Mouse (Mus musculus): ENCODE measurements at regions not wholly inside any gene's neighbourhood (a gene's known extent, or its start where the extent isn't known, plus 50 kb on each side); places are given as distances from the start of the nearest gene placed in this dataset.
"Not testable (repeated sequence)": the region's sequence is repeated elsewhere in the genome, so short reads cannot be mapped to it uniquely, and the experiment has no call there.

DNA sequence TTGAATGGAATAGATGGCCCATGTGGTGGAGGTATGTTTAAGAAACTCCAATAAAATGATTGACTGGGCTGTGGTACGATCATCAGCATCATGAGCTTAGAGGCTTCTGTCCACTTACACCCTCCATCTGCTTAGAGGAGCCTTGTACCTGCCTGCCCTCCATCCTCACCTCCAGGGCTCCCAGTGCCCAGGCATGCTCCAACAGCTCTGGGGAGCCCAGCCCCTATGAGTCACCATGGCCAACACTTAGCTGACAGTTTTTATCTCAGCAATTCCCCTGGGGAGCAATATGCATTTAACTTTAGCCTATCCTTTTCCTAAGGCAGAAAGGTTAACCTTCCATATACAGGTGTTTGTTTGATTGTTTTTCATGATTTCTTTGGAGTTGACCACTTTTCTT is 174.3 kb upstream of the Plxna2 start:
- intact Hi-C loops (cut with DNase I) = no loop called here

DNA sequence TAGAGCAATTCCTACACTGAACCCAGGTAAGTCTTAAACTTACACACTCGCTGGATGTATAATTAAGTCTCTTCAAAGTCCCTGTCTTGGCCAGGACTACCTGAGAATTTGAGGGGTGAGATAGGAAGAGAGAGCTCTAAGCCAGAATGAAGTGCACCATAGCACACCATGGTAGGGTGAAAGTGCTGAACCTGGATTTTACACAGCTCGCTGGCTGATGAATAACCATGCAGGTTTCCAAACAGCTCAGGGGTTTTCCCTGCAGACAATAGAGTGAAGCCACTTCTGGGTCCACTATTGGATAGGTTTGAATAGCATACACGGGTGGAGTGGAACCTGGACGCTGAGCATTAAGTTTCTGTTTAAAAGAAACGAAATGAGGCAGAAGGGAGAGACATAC is 180.7 kb upstream of the Plxna2 start:
- intact Hi-C loops (cut with DNase I) = no loop called here

DNA sequence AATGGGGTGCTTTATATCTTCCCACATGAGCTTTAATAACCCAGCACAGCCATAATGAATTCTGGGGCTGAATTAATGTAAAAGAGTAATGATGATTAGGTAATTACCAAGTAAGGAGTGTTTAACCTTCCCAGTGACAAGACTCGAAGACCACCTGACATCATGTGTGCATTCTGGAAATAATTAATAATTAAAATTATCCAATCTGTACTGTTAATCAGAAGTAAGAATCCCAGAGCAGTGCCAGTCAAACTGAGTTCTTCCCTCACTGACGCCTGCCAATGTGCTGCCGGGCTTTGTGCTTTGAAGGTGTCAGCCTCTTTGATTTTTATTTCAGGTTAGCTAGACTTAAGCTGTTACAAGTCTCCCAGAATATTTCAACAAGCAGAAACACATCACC is 183.0 kb upstream of the Plxna2 start:
- intact Hi-C loops (cut with DNase I) = no loop called here

DNA sequence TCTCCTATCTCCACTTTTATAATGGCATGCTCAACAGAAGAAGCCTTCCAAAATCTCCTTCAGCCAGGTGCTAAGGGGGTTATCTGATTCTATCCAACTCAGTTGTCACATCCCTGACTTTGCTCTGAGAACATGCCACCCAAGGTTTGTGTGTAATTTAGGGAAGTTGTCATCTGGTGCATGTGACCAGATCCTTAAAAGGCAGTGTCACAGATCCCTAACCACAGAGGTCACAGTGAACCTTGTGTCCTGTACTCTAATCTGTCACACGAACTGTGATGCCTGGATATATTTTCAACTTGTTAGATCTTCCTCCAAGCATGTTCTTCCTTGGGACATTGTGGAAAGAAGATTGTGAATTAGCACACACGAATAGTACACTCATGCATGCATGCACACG is 189.4 kb upstream of the Plxna2 start:
- intact Hi-C loops (cut with DNase I) = no loop called here

DNA sequence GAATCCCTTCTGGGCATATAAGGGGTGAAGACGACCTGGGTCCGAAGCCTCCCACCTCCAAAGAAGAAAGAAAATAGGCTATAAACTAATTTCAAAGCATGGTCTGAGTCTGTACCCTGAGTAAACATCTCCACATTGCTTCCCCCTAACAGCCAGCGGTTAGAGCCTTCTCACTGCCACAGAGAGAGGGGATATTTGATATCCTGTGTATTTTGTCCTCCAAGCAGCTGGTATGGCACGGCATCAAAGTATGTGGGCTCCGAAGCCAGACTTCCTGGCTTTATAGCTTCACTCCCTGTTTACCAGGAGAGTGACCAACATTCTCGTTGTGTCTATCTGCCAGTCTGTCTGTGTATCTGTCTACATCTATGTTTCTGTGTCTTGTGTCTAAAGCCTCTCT is 191.7 kb upstream of the Plxna2 start:
- intact Hi-C loops (cut with DNase I) = no loop called here

DNA sequence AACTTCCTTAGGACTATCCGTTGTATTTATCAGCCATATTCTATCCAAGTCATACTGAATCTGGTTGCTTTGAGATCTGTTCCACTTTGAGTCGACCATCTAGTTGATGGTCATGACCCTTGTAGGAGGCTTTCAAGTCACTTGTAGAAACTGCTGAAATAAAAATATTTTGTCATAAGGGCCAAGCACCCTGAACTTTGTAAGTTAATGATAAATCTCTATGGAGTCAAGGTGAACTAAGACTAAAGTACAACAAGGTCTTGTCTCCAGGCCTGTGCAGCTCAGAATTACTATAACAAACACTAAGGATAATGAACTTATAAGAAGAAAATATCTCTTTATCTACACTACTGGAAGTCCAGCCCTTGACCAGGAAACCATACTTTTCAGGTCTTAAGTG is 193.8 kb upstream of the Plxna2 start:
- intact Hi-C loops (cut with DNase I) = no loop called here

DNA sequence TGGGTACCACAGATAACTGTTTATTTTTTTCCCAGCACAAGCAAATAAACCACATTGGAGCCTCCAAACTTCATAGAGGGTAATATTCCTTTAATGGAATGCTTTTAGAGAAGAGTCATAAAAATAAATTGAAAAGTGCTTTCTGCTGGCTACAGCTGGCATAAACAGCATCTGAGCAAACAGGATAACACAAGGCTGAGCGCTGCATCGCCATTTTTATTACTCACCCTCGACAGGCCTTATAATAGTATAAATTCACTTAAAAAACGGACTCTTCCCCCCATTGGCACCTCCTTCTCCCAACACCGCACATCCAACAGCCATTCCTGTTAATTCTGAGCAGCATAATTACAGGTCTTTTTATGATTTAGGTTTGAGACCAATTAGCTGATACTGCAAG is 205.8 kb upstream of the Plxna2 start:
- intact Hi-C loops (cut with DNase I) = no loop called here

DNA sequence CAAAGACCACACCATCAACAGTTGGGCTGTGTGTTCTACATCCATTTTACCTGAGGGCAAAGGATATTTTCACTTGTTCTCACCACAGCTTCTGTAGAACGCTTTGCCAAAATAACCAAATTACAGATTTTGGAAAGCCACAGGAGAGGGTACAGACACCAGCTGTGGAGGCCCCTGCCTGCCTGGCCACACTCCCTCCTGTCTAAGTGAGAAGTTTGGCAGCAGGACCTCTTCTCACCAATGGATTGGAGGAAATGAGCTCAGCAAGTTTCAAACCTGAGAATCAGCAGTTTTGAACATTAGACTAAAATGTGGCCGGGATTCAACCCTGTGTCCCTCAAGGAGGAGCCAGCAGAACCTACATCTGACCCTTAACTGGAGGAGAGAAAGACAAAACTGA is 206.2 kb upstream of the Plxna2 start:
- intact Hi-C loops (cut with DNase I) = no loop called here

DNA sequence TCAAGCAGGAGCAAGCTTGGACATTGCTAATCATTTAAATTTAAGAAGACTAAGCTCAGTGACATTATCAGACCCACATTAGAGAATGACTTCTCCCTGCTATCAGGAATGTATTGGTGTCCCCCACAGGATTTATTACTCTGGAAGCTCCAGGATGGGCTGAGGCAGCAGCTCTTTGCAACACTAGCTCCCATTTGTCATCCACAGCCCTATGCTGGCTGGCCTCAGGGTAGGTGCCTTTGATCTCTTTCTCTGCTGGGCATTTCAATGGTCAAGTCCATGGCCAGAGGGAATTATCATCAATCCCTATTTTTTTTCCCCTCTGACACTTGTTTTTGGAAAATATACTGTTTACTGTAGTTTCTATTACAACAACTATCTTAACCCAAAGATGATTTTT is 218.7 kb upstream of the Plxna2 start:
- intact Hi-C loops (cut with DNase I) = no loop called here

DNA sequence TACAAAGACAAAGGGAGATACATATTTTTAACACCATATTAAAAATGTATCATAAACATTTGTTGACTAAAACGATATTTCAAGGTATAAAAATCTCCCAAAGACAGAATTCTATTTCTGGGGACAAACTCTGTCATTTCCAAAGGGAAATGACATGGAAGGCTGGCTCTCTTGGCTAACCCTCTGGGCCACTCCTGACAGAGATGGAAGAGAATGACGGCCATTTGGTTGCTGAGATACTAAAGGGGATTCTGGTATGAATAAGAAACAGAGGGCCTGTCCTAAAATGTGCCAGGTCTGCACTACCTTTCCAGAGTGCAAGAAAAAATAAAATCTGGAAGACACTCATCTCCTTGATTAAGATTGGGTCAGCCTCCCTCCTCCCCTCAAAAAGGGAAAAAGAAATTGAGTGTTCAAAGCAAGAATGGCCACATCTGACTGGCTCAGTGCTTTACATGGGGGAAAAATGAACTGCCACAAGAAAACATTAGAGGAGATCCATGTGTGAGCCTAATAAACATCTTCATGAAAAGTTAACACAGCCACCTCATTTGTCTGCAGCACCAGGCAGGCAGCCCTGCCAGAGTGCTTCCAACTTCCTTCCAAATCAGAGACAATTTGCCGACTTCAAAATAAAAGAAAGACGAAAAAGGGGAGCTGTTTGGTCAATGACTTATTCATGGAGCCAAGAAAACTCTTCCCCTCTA is 221.1 kb upstream of the Plxna2 start:
- intact Hi-C loops (cut with DNase I) = no loop called here

DNA sequence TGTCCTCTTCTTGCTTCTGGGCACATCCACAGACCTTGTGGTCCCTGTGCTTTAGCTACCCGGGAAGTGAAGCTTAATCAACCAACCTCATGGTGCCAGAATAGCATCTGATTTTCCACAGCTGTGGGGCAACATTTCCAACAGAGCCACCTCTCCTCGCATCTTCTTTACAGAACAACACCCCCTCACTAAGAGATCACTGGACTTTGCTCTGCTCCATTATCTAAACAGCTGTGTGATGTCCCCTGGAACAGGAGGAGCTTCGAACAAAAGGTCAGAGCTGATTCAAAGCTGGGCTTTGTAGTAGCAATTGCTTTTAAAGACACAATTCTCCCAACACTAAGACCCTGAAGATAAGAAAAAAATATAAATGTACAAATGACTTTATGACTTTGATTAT is 224.3 kb upstream of the Plxna2 start:
- intact Hi-C loops (cut with DNase I) = no loop called here

DNA sequence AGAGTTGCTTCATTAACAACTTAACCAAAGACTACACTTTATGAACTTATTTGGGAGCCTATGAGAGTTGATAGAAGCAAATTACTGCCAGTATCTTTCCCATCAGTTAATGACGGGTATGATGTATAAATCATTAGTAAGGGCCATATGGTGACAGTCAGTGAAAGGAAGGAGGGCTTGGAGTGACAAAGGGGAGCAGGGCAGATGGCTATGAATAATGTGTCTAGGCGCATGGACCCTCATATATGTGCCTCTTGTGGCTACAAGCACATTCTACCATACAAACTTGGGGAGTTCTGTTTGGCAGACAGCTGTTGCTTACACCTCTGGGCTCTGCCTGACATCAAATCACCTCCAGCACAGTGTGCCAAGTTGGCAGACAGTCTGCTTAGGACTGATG is 227.8 kb upstream of the Plxna2 start:
- intact Hi-C loops (cut with DNase I) = no loop called here

DNA sequence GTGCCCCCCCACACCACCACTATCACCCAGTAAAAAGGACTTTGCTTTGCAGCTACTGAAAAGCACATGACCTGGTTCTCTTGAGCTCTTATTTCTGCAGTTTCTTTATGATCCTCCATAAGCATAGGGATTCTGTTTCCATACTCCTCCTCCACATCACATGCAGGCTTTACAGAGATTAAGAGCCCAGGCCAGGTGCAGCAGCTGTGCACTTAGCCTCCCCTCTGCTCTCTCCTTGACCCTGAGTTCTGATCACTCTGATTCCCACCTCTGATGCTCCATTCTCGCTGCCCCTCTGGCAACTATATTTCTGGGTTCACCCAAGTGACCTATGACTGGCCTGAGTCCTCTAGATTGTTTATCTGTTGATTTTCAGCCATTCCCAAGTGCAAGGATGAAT is 239.9 kb upstream of the Plxna2 start:
- intact Hi-C loops (cut with DNase I) = no loop called here

DNA sequence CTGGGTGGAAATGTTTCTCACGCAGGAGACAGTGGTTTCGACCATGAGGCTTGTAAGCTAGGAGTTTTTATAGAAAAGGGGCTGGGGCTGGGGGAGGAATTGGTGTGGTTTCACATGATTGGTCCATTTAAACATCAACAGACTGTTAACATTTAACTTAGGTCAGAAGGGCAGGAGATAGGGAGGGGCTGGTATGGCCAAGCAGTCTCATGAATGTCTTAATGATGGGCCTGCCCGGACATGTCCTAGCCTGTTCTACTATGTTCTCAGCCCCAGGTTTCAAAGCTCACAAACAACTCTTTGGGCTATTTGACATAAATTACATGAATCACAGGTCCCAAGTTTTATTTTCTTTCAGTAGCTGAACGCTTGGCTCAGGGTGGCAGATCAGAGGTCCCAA is 244.5 kb upstream of the Plxna2 start:
- intact Hi-C loops (cut with DNase I) = not testable (repeated sequence)

DNA sequence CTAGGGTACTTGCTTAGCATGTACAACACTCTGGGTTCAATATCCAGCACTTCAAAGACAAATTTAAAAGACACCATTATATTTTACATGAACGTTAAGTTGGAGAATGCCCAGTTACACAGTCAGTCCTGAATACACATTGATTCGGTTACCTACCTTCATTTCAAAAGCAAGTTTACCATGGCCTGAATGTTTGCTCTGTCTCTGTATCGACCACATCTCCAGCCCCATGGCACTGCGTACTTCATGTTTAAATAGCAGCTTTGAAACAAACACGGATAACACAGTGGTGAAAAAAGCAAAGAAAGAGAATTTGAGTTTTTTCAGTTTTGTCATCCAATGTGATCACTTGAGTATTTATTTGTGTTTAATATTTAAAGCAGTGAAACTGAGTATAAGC is 254.1 kb upstream of the Plxna2 start:
- intact Hi-C loops (cut with DNase I) = no loop called here

DNA sequence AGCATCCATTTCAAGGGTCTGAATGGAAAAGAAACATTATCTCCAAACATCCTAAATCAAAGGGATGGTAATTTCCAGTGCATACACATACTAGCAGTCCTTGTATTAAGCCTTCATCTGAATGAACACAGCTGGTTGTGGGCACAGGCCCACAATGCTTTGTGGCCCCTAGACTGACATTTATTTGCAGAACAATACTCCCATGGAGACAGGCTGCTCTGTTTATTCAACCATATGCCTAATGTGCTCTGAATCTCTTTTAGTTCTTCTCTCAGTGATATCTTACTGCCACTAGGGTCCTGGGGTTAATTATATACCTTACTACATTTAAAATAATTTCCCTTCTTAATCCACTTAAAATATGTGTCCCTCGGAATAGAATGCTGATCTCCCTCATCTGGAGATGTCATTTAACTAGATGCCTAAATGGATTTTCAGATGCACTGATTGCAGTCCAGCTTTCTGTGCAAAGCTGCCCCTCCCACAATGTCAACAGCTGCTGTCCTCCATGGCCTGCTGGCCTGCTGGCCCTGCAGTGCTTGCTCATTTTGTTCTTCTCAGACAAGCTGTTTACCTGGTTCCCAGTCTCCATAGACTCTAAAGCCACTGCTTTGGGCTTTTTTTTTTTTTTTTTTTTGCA is 254.8 kb upstream of the Plxna2 start:
- intact Hi-C loops (cut with DNase I) = no loop called here

DNA sequence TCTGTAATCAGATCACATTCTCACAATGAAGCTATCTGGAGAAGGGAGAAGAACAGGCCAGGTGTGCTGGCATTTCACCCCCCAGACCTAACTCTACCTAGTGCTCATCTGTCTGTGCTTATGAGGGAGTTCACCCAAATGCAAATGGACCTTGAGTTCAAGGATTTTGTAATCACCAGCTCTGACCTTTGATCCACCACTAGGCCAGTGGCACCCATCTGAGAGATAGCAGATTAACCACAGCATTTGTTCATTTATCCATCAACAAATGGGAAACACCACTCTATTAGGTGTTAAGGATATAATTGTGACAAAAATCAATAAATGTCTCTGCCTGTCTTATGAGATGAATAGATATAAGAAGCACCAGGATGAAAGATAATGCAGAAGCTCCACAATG is 255.7 kb upstream of the Plxna2 start:
- intact Hi-C loops (cut with DNase I) = no loop called here

DNA sequence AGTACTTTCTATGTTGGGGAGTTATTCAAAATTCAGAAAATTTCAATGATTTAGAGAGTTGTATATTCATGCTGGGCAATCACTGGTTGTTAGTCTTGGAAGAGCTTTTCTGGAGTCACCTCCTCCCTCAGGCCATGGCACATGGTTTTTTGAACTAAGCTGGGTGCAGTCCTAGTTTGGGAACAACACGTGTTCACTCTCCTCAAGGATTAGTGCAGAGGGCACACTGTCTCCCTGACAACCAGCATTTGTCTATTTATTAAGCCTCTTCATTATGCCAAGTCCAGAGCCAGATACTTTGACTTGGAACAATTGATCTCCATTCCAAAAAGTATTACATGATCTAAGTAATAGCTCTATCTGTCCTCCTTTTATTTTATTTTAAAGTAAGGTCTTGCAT is 256.7 kb upstream of the Plxna2 start:
- intact Hi-C loops (cut with DNase I) = no loop called here

DNA sequence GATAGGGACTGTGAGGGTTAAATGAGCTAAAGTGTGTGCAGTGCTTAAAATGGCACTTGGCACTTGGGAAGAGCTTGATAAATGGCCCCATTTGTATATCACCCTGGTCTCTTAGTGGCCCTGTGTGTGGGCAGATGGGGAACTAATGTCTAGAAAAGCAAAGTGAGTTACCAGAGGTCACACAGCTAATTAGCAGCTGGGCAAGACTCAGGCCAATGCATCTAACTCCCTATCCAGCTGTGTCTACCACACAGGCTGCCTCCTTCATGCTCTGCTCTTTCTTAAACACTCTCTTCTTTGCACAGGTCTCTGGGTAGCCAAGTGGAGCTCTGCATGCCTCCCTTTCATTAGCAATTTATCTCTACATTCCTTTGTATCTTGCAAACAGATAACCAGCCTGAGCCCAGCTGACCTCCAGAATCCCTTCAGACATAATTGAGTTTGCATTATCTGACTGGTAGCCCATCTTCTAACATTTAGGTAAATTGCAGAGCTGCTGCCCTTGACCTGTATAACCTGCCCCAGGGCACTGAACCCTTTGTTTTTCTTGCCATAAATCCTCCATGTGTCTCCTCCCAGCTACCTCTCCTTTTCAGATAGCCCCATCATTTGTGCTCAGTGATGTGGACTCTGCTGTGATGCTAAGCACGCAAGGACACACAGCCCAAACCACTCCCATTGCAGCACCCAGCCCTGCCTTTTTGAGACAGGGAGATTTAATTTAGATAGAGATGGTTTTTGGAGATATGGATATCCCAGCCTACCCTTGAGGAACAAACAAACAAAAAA is 263.5 kb upstream of the Plxna2 start:
- intact Hi-C loops (cut with DNase I) = no loop called here

DNA sequence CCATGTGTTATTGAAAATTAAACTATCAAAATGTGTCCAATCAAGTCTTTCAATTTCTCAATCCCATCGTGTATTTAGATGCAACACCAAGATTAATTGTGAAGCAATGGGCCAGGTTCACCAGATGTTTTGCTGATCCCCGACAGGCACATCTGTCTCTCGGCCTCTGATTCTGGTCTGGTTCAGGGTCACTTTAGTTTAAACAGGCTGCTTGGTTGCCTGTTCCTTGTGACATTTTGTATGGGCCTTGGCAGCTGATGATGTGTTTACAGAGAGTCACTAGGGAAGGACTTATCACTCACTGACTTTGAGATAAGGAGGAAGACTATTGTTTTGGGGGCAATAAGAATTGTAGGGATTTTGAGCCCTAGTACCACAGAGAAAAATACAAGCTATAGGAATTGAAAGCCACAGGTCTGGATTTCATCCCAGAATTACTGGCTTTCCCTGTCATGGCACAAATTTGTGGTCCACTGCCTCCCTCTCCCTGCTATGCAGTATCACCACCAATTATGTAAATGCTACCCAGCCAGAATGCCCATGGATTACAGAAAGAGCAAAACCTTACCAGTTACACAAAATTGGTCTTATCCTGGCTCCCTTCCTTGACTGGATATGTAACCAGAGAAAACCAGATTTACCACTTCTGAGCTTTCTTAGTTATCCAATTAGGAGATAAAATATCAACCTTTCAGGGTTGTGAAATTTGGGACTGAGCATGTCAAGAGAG is 272.5 kb upstream of the Plxna2 start:
- intact Hi-C loops (cut with DNase I) = no loop called here

DNA sequence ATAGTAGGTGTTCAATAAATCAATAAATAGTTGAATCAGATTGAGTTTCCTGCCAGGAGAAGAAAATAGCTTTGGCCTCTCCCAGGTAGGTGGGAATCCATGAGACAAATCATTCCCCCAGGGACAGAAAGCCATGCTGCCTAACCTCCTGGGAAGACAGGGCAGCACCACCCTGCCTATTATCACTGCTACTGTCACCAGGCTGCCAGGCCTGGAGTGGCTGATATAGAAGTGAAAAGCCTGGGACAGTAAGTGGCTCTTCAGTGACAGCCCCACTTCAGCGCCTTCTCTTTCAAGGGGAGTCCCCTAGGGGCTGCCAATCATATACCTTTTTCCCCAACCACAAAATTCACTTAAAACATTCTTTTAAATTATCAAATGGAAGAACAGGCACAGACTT is 275.4 kb upstream of the Plxna2 start:
- intact Hi-C loops (cut with DNase I) = no loop called here

DNA sequence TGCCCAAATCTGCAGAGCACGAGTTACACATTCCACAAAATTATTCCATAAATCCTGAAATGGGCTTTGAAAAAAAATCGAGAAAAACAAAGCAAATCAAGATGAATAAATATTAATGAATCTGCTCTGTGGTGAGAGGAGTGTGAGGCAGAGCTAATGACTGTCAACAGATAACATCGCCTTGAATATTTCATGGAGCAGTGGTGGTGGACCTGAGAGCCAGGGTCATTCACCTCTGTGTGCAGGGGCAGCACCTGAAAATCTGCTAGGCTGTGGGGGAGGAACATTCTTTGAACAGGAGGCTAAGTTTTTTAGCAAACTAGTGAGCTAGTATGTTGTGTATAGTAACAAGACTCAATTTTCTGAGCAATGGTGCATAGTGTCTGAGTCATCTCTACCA is 276.3 kb upstream of the Plxna2 start:
- intact Hi-C loops (cut with DNase I) = no loop called here

All from adrenal gland (tissue).